Mouse (Mus musculus): Measurements from ENCODE around the gene Mrc2.

The Mrc2 gene

DNA sequence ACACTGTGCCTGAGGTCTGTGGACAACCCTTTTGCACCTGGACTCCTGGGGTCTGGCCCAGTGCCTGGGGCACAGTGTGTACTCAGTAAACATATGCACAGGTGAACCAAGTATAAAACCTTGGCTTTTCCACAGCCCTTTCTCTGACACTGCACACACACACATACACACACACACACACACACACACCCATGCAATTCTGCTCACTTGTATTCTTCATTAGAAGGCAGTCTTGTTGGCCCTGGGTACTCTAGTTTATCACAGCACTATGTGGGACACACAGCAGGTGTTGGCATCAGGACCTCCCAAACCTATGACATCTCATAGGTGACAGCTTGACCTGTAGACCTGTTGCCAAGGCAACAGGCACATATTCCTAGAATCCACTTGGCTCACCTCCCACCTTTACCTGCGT lies 83.4 kb downstream of the Mrc2 start:
- DNase-seq (ENCODE audit: extremely low read depth, low read depth, low spot score), result no peak

DNA sequence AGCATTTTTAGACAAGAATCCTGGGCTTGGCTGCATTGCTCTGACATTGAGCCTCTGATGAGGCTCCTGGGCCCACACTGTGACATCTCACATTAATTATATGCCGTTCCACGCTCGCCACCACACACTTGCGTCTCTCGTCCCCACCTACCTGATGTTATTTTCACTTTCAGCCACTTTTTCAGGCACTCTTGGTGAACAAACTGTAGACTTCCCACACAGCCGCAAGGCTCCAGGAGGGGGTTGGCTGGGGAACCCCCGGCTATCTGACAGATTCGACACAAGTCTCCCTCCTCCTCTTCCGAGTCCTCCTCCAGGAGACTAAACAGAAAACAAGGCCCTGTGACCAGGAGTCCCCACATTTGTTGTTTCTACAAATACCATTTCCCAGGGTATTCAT lies 92.8 kb downstream of the Mrc2 start:
- DNase-seq (ENCODE audit: extremely low read depth, low read depth, low spot score), result no peak

DNA sequence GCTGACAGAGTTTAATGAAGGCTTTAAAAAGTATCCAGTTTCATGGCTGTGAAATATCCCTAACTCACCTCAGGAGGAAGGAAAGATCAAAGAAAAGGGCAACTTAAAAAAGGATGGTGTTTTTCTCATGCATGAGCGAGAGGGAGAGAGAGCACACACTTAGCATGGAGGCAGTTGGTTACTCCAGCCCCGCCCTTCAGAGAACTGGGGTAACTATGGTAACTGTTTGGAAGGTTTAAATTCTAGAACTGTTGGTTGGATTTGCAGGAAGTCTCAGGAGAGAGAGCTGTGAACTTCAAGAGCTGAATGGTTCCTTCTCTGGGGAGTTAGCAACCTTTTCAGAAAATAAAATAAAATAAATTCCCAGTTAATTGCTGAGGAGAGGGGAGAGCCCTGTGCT lies 96.2 kb downstream of the Mrc2 start:
- no peak for DNase-seq (ENCODE audit: extremely low read depth, low read depth, low spot score)

DNA sequence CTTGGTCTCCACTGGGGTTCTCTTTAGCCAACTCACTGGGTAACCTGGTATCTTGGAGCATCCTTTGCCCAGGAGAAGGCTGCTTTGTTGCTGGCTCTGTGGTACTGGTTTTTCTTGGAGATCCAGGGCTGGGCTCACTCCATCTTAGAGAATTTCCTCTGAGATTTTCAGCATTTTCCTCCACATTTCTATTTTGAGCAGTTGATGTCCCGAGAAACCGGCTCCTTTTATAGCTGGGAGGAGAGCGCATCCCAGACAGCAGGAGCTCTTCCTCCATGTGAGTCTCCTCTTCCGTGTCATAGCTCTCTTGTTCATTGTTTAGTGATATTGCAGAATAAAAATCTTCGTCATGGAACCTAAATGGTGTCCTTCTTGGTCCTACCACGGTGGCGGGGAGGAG lies 97.8 kb downstream of the Mrc2 start:
- no peak for DNase-seq (ENCODE audit: extremely low read depth, low read depth, low spot score)
